Mouse (Mus musculus) kidney, postnatal 0 days (tissue): ENCODE results near the gene Chst11. TPM values are rescaled to one million over a fixed set of nuclear protein-coding genes. Genes with fewer than 3 reads are reported as not detected.

Source experiments
- ATAC-seq: fragments of 200-750 bp; cut with Nextera tagmentation; replicated peaks from 2 replicates; pipeline ENCODE4 v1.8.0; 2017; ENCODE audit warnings: low read depth, moderate number of reproducible peaks, moderate TSS enrichment, moderate library complexity; ENCODE audit not compliant: low FRiP score
- DNase-seq: peaks from one replicate; pipeline ENCODE4 v3.0.0-alpha.2; 2016; ENCODE audit warnings: low spot score
- H3K27ac ChIP-seq: fragments of 300-500 bp; sonication (generic); 2 replicates; pipeline ENCODE4 v1.5.1; 2014; ENCODE audit warnings: mild to moderate bottlenecking
- H3K27me3 ChIP-seq: fragments of 300-500 bp; sonication (generic); 2 replicates; pipeline ENCODE4 v1.6.1; 2014; ENCODE audit warnings: low read length, mixed read lengths; ENCODE audit not compliant: insufficient read depth
- H3K36me3 ChIP-seq: fragments of 300-500 bp; sonication (generic); 2 replicates; pipeline ENCODE4 v1.6.1; 2014; ENCODE audit warnings: low read length, mixed read lengths; ENCODE audit not compliant: insufficient read depth
- H3K4me1 ChIP-seq: fragments of 300-500 bp; sonication (generic); replicated peaks from 2 replicates; pipeline ENCODE4 v1.6.1; 2014; ENCODE audit warnings: antibody characterized with exemption, low read length, mixed read lengths; ENCODE audit not compliant: insufficient read depth
- H3K4me2 ChIP-seq: fragments of 300-500 bp; sonication (generic); 2 replicates; pipeline ENCODE4 v1.6.1; 2014; ENCODE audit warnings: mild to moderate bottlenecking, low read length, moderate library complexity, mixed read lengths
- H3K4me3 ChIP-seq: fragments of 300-500 bp; sonication (generic); replicated peaks from 2 replicates; pipeline ENCODE4 v1.5.1; 2014; ENCODE audit warnings: low read depth, low read length
- H3K9ac ChIP-seq: fragments of 300-500 bp; sonication (generic); 2 replicates; pipeline ENCODE4 v1.6.1; 2014; ENCODE audit warnings: low read depth, low read length
- H3K9me3 ChIP-seq: fragments of 300-500 bp; sonication (generic); replicated peaks from 2 replicates; pipeline ENCODE4 v1.6.1; 2016; ENCODE audit warnings: low read length, inconsistent platforms, mixed read lengths
- CTCF ChIP-seq: IDR thresholded peaks from 2 replicates; pipeline ENCODE4 v1.5.1; 2016; ENCODE audit warnings: antibody characterized with exemption, low read depth, mild to moderate bottlenecking, moderate library complexity
- WGBS: fragments of 180-500 bp; shearing (Covaris S2); extraction: QIAGEN DNeasy Blood & Tissue Kit; methylation state at CpG from one replicate; pipeline ENCODE4 v1.1.7; 2014; 5-methylcytosine and 5-hydroxymethylcytosine counted together
- polyA plus RNA-seq: library from polyadenylated mRNA; unstranded; fragments of >200 nt; fragmentation: Nextera tagmentation; extraction: Ambion mirVana; gene quantifications from 2 replicates; pipeline ENCODE4 v1.2.1, GENCODE M21; 2015

Chst11 gene
- polyA plus RNA-seq = 2.7 and 2.9 TPM in 2 replicates

- ATAC-seq = peak; percentile 80
- WGBS = under 1% methylated on average over 67 of the region's 67 CpGs
- Histone ChIP-seq H3K4me1 (peaks cover 21% of the 10 kb centered on the region), H3K9ac (peak within 1 kb of the TSS; percentile 70), H3K9me3 (no peaks in the 10 kb centered on the region), H3K36me3 (no peaks in the 10 kb centered on the region), H3K27me3 (no peaks in the 10 kb centered on the region), H3K4me2 (peak within 1 kb of the TSS; percentile 95), H3K4me3 (peak within 1 kb of the TSS; percentile 60), H3K27ac (peak within 1 kb of the TSS; percentile 80)
- no peak for TF ChIP-seq CTCF
- peak; percentile 82 for DNase-seq
Observed at GRCm38 (mm10) chr10:82984950-82985699, at the start of gene Chst11. Gene Chst11 (plus strand): TSS chr10:82985498.

GRCm38 (mm10) chr10:82935774-82936173, 49.5 kb upstream of the Chst11 start:
- Histone ChIP-seq H3K36me3 (no peaks in the 10 kb centered on the region), H3K27me3 (no peaks in the 10 kb centered on the region), H3K27ac (no peak overlapping the region), H3K4me3 (no peak overlapping the region), H3K9me3 (no peaks in the 10 kb centered on the region), H3K4me2 (no peak overlapping the region), H3K9ac (no peak overlapping the region), H3K4me1 (no peaks in the 10 kb centered on the region)
- ATAC-seq = no peak
- TF ChIP-seq CTCF = no peak
- DNase-seq = no peak
- WGBS = 90% methylated on average over 6 of the region's 6 CpGs

DNA sequence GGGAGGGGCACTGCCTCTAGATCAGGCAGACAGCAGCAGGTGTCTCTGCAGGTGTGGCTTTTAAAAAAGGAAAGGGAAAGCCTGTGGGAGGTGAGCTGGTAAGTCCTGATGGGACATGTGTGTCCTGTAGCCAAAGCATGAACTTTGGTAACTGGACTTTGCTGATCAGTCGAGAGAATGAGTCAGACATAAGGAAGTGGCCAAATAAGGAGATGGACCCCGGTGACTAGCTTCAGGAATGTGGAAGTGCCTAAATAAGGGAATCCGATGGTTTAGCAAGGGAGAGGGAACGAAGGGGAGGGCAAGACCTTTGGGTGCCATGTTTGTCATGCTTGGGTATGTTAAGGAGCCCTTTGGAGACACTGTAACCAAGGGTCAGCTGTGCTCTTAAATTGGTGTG, 31.9 kb upstream of the Chst11 start:
- no peak for ATAC-seq
- H3K9ac ChIP-seq = no peak overlapping the region

GRCm38 (mm10) chr10:82955117-82955516, 30.2 kb upstream of the Chst11 start:
- DNase-seq (no peak), ATAC-seq (no peak)
- H3K9me3 ChIP-seq = peaks cover 5% of the 10 kb centered on the region; the same call in 1 of the 2 replicates
- H3K4me1 ChIP-seq = no peaks in the 10 kb centered on the region
- no peak overlapping the region for H3K27ac ChIP-seq
- TF ChIP-seq CTCF = no peak
- 94% methylated on average over 18 of the region's 18 CpGs for WGBS
- H3K9ac ChIP-seq = no peak overlapping the region
- H3K4me3 ChIP-seq = no peak overlapping the region
- H3K27me3 ChIP-seq = no peaks in the 10 kb centered on the region
- H3K36me3 ChIP-seq = no peaks in the 10 kb centered on the region
- no peak overlapping the region for H3K4me2 ChIP-seq

More for the DNA sequence above, 31.9 kb upstream of the Chst11 start:
- no peaks in the 10 kb centered on the region for H3K36me3 ChIP-seq
- H3K9me3 ChIP-seq = peaks cover 5% of the 10 kb centered on the region; the same call in 1 of the 2 replicates
- no peak overlapping the region for H3K4me2 ChIP-seq
- no peak for TF ChIP-seq CTCF
- WGBS = 82% methylated on average over 4 of the region's 4 CpGs
- H3K4me1 ChIP-seq = no peaks in the 10 kb centered on the region
- no peaks in the 10 kb centered on the region for H3K27me3 ChIP-seq
- no peak overlapping the region for H3K27ac ChIP-seq
- H3K4me3 ChIP-seq = no peak overlapping the region
- no peak for DNase-seq

DNA sequence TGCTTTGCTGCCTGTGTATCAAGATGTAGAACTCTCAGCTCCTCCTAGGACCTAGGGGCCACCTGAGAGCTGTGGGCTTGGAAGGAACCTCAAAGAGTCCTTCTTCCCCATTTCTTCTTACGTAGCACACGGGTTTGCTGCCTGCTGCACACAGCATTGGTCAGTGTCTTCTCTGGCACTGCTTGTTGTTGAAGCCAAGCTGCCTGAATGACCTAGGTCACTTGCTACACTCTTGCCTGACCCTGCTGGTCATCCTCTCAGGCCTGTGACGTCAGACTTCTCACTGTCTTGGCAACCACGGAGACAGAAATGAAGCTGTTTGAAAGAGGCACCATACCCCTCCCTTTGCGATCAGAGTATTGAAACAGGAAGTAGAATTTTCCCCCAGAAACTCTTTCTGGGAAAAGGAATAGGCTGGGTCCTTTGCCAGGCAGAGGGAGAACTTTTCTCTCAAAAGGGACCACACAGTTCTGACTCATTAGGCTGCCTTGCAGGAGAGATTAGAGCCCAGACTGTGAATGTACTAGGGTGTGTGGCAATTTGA, 27.0 kb upstream of the Chst11 start:
- ATAC-seq (no peak), DNase-seq (no peak)
- Histone ChIP-seq H3K27me3 (no peaks in the 10 kb centered on the region), H3K4me1 (no peaks in the 10 kb centered on the region), H3K4me3 (no peak overlapping the region), H3K4me2 (no peak overlapping the region), H3K9ac (no peak overlapping the region), H3K36me3 (no peaks in the 10 kb centered on the region), H3K27ac (no peak overlapping the region), H3K9me3 (peaks cover 5% of the 10 kb centered on the region; the same call in 1 of the 2 replicates)
- no peak for TF ChIP-seq CTCF
- WGBS = 62% methylated on average over 5 of the region's 5 CpGs

DNA sequence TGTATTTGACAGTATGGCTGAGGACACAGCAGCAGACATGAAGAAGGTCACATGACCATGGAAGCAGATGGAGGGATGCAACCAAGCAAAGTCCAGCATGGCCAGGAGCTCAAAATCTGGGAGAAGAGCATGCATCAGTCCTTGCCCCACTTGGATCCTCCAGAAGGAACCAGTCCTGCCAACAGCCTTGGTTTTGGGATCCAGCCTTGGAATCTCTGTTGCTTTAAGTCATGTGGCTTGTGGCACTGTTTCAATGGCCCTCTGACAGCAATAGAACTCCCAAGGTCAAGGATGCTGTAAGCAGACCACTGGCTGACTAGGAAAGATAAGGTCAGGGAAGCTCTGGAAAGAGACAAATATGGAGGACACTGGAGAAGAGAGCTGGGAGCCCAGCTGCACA, 26.0 kb upstream of the Chst11 start:
- Histone ChIP-seq H3K4me1 (no peaks in the 10 kb centered on the region), H3K36me3 (no peaks in the 10 kb centered on the region), H3K9ac (no peak overlapping the region), H3K4me3 (no peak overlapping the region), H3K27me3 (no peaks in the 10 kb centered on the region), H3K27ac (no peak overlapping the region), H3K4me2 (no peak overlapping the region), H3K9me3 (peaks cover under 1% of the 10 kb centered on the region; the same call in 1 of the 2 replicates)
- ATAC-seq = no peak
- TF ChIP-seq CTCF = no peak
- no peak for DNase-seq
